Mouse (Mus musculus): Measurements from ENCODE around the gene Pdilt. TPM values are rescaled to one million over a fixed set of nuclear protein-coding genes. Genes with fewer than 3 reads are reported as not detected.

Pdilt gene
- total and polyA plus RNA-seq, 2 experiments from 2014 or later = 0.07 TPM; not detected in 1

DNA sequence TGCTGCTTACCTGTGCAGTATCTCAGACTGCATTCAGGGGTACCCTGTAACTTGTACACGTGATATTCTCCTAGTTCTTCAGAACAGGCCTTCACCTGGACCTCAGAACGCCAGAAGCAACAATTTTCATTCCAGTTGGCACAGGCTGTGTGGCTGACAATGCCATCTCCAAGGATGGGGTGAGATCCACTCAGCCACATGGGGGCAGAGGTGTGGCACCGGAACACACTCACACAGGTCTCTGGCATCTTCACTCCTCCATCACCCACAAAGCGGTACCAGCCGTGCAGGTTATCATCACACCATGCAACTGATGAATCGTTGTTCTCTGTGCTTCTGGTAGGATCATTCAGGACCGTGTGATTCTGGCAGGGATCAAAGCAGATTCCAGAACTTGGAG lies 69.1 kb downstream of the Pdilt start:
- no peak overlapping the region for H3K9ac ChIP-seq (replicated peaks; ENCODE audit: low read length, poor library complexity, severe bottlenecking)
- ATAC-seq (ENCODE audit: low FRiP score) (no peak), DNase-seq (ENCODE audit: low spot score) (no peak)
- no peaks in the 10 kb centered on the region for H3K27me3 ChIP-seq (ENCODE audit: insufficient read depth, low read length)
- H3K9me3 ChIP-seq (ENCODE audit: low read length) = no peaks in the 10 kb centered on the region
- no peak for TF ChIP-seq CTCF (IDR thresholded peaks at IDR 0.05)
- no peak overlapping the region for H3K27ac ChIP-seq (ENCODE audit: low read depth, low read length)
- H3K4me3 ChIP-seq (ENCODE audit: low read depth, low read length) = no peak overlapping the region
- WGBS = 88% methylated on average over 7 of the region's 7 CpGs
- no peak overlapping the region for H3K4me2 ChIP-seq (ENCODE audit: low read depth, low read length, poor library complexity, severe bottlenecking)
- H3K4me1 ChIP-seq (ENCODE audit: insufficient read depth, low read length) = no peaks in the 10 kb centered on the region
- no peaks in the 10 kb centered on the region for H3K36me3 ChIP-seq (ENCODE audit: insufficient read depth, low read length)

DNA sequence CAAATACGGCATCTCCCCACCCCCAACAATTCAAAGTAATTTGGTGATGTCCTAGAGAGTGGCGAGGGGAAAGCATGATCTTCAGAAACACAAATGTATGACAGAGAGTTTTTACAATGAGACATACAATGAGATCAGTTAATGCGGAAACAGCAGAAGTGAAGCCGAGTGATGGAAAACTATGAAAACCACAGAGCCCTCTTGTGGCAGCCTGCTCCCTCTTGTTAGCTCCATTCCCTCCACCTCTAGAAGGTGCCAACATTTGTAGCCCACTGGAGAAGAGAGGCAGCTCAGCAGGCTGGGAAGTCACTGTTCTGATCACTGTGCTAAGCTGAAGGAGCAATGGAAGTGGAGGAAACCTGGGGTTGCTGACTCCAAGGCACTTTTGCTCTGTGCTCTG lies 79.4 kb downstream of the Pdilt start:
- Histone ChIP-seq H3K36me3 (ENCODE audit: insufficient read depth, low read length) (no peaks in the 10 kb centered on the region), H3K4me2 (ENCODE audit: low read depth, low read length, poor library complexity, severe bottlenecking) (no peak overlapping the region), H3K27me3 (ENCODE audit: insufficient read depth, low read length) (no peaks in the 10 kb centered on the region), H3K27ac (ENCODE audit: low read depth, low read length) (no peak overlapping the region), H3K9me3 (ENCODE audit: low read length) (no peaks in the 10 kb centered on the region), H3K9ac (replicated peaks; ENCODE audit: low read length, poor library complexity, severe bottlenecking) (no peak overlapping the region), H3K4me1 (ENCODE audit: insufficient read depth, low read length) (no peaks in the 10 kb centered on the region), H3K4me3 (ENCODE audit: low read depth, low read length) (no peak overlapping the region)
- DNase-seq (ENCODE audit: low spot score) = peak; percentile 48
- peak; percentile 47; the same call in 1 of the 2 replicates for ATAC-seq (ENCODE audit: low FRiP score)
- 54% methylated on average over 4 of the region's 4 CpGs for WGBS
- peak; percentile 79 for TF ChIP-seq CTCF (IDR thresholded peaks at IDR 0.05)

DNA sequence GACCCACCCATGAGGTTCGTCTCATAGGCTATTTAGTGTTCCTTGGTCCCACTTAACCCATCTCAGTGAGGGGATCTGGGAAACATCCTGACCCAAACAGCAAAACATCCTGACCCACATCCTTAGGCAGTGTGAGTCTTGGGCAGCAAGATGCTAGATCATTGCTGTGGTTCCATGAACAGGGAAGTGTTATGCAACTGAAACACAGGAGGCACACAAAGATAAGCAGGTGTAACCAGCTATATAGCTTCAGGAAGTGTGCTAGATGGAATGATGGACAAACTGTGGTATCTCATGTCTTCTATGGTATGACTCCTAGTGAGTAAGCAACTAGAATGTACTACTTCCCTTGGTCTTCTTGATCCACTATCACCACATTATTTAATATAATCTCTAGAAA lies 81.4 kb downstream of the Pdilt start:
- no peaks in the 10 kb centered on the region for H3K4me1 ChIP-seq (ENCODE audit: insufficient read depth, low read length)
- ATAC-seq (ENCODE audit: low FRiP score) (no peak), DNase-seq (ENCODE audit: low spot score) (no peak)
- H3K9me3 ChIP-seq (ENCODE audit: low read length) = no peaks in the 10 kb centered on the region
- H3K4me3 ChIP-seq (ENCODE audit: low read depth, low read length) = no peak overlapping the region
- no peak overlapping the region for H3K9ac ChIP-seq (replicated peaks; ENCODE audit: low read length, poor library complexity, severe bottlenecking)
- no peak overlapping the region for H3K4me2 ChIP-seq (ENCODE audit: low read depth, low read length, poor library complexity, severe bottlenecking)
- no peaks in the 10 kb centered on the region for H3K27me3 ChIP-seq (ENCODE audit: insufficient read depth, low read length)
- no peak overlapping the region for H3K27ac ChIP-seq (ENCODE audit: low read depth, low read length)
- no peak for TF ChIP-seq CTCF (IDR thresholded peaks at IDR 0.05)
- no peaks in the 10 kb centered on the region for H3K36me3 ChIP-seq (ENCODE audit: insufficient read depth, low read length)
- 84% methylated on average over 1 of the region's 1 CpGs for WGBS

Other genes starting within 250 kb of the Pdilt start
- not detected in 2 replicates for gene Gp2, start 64.2 kb downstream of the Pdilt start, total RNA-seq (2014; rRNA removed)
- gene Gp2, start 64.2 kb downstream of the Pdilt start, polyA plus RNA-seq (2015; fragmentation: Nextera tagmentation; extraction: Ambion mirVana) = not detected in 2 replicates
- gene Umod, start 44.2 kb downstream of the Pdilt start, total RNA-seq (2014; rRNA removed) = not detected in 2 replicates
- not detected in 2 replicates for gene Umod, start 44.2 kb downstream of the Pdilt start, polyA plus RNA-seq (2015; fragmentation: Nextera tagmentation; extraction: Ambion mirVana)
- gene Acsm5, start 4.0 kb downstream of the Pdilt start, total RNA-seq (2014; rRNA removed) = 0.52 and 0.66 TPM in 2 replicates
- gene Acsm5, start 4.0 kb downstream of the Pdilt start, polyA plus RNA-seq (2015; fragmentation: Nextera tagmentation; extraction: Ambion mirVana) = 0.19 TPM in 1 of 2 replicates, not detected in the other
- gene Acsm2, start 30.9 kb upstream of the Pdilt start, total RNA-seq (2014; rRNA removed) = not detected in 2 replicates
- not detected in 2 replicates for gene Acsm2, start 30.9 kb upstream of the Pdilt start, polyA plus RNA-seq (2015; fragmentation: Nextera tagmentation; extraction: Ambion mirVana)
- gene Acsm1, start 83.5 kb upstream of the Pdilt start, total RNA-seq (2014; rRNA removed) = not detected in 2 replicates
- gene Acsm1, start 83.5 kb upstream of the Pdilt start, polyA plus RNA-seq (2015; fragmentation: Nextera tagmentation; extraction: Ambion mirVana) = not detected in 2 replicates
- gene Acsm4, start 166.5 kb upstream of the Pdilt start, total RNA-seq (2014; rRNA removed) = not detected in 2 replicates
- 0.32 TPM in 1 of 2 replicates, not detected in the other for gene Acsm4, start 166.5 kb upstream of the Pdilt start, polyA plus RNA-seq (2015; fragmentation: Nextera tagmentation; extraction: Ambion mirVana)
- 37.5 and 53.4 TPM in 2 replicates for gene Thumpd1, start 197.3 kb upstream of the Pdilt start, total RNA-seq (2014; rRNA removed)
- gene Thumpd1, start 197.3 kb upstream of the Pdilt start, polyA plus RNA-seq (2015; fragmentation: Nextera tagmentation; extraction: Ambion mirVana) = 69.1 and 71.3 TPM in 2 replicates
- gene Acsm3, start 237.4 kb upstream of the Pdilt start, total RNA-seq (2014; rRNA removed) = not detected in 2 replicates
- gene Acsm3, start 237.4 kb upstream of the Pdilt start, polyA plus RNA-seq (2015; fragmentation: Nextera tagmentation; extraction: Ambion mirVana) = 0.12 and 0.16 TPM in 2 replicates